Mouse (Mus musculus) lung, postnatal 36 days (tissue): ENCODE data around the gene Ergic2.

Experiments
- DNase-seq: peaks from one replicate; pipeline ENCODE4 v3.0.0; 2022; ENCODE audit warnings: mixed read lengths

Ergic2 gene

DNA sequence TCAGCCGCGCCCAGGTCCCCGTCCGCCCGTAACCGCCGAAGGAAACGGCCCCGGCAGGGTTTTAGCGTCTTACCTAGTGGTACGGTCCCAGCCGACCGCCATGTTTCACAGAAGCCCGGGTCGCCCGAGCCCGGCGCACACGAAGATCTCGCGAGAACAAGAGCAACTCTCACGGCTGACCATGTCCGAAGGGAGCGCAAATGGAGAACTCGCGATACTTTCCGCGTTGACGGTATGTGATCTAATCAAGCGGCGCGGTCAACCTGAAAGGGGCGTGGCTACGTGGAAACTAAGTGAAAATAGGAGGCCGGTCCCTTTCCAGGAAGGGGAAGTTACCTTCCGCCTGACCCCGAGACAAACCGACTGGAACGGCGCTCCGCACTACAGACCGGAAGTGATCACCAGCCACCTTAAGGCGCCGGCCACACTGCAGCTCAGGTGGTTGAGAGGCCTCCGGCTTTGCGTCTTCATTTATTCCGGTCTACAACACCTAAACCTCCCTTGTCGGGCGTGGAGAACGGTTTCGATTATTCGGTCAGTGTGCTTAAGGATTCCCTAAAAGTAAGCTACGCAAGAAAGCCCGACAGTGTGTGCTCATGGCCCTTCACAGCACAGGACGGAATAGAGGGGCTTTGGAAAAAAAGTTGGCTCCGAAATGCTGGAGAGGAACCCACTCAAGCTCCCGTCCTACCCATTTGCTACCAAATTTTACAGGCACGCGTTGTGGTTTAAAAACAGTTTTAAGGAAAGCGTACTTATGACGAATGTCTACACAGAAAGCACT is at the start of gene Ergic2:
Gene Ergic2, minus strand, starts transcription at position 478 of the 784 bp plus-strand sequence.
- DNase-seq = peak; percentile 100

DNA sequence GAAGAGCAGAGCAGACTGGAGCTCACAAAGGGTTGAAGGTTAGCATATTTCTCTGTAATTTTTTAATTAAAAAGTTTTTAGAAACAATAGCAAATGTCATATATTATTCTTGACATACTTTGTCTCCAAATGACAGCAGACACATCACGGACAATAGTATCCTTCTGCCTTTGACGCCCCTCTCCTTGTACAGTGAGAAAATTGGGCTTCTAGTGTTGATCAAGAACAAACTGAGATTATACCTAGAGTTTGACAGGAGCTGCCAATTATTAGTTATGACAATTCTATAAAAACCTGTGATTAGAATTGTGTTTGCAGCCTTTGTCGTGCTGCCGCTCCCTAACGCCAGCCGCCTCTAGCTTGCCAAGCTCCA is 48.5 kb upstream of the Ergic2 start:
- no peak for DNase-seq

DNA sequence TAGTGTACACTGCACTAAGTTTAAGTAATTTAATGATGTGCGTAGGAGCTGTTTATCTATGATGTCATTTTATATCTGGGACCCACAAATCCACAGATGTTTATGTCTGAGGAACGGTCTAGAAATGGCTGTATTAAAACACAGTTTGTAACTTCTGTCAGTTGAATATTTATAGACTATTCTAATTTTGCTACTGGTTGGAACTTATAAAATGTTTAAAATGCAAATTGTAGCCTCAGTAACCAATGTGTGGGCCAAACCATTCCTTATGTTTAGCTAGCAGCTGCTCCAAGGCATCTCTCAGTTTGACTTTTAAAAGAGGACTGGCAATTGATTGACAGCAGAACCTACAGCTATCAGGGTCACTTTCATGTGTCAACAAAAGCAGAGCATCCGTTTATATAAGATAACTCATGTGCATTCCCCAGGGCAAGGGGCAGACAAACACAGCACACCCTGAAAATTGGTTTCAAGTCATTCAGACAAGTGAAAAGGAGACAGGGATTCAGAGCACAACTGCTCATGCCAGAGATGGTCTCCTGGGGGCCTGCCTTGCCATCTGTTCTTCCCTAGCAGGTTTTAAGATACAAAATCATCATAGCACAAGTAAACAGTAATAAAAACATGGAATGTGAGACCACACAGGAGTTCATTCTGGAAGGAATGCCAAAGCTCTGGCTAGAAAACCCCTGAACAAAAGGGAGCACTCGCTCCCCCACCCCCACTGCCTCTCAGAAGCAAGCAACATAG is 48.0 kb upstream of the Ergic2 start:
- no peak for DNase-seq

DNA sequence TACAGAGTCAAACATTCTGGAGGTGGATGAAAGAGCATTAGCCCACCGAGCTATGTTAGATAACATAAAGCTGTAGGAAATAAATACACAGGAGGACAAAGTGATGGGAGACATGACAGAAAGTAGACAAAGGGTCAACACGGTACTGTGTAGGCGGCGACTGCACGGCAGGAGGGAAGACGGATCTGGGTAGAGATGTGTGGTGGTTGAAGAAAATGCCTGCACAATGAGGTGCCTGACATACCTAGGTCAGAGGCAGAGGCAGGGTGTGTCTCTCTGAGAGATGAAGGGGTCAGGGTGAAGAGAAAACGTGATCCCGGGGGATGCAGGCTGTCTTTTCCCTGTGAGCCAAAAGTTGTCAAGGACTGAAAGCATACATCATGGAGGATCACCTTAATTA is 46.9 kb upstream of the Ergic2 start:
- DNase-seq = no peak

DNA sequence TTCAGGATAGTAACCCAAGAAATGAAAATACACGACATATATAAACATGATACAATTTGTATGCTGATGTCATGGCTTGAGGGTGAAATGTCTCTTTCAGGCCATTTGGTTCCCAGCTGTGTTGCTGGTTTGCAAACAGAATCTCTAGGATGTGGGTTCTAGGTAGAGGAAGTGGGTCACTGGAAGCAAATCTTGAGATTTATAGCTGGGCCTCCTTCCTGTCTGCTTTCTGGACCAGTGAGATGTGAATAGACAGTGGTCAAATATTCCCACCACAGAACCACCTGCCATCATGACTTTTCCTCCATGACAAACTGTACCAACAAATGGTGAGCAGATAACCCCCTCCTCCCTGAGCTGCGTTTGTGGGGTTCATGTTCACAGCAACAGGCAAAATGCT is 45.6 kb upstream of the Ergic2 start:
- no peak for DNase-seq

DNA sequence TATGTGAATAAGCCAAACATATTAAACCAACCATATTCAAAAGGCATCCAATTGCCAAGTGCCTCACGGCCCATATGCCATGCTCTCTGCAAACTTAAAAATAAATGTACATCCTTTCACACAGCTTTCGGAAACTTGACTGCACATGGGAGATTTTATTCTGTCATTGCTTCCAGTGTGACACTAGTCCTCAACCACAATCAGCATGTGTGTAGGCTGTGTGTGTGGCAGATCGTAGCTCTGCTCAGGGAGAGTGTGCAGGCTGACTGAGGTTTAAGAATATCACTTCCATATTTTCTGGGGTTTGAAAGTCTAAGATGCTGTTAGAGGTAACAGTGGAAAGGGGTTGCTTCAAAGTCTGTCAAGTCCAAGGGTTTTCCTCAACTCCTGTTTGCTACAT is 43.9 kb upstream of the Ergic2 start:
- DNase-seq = no peak

DNA sequence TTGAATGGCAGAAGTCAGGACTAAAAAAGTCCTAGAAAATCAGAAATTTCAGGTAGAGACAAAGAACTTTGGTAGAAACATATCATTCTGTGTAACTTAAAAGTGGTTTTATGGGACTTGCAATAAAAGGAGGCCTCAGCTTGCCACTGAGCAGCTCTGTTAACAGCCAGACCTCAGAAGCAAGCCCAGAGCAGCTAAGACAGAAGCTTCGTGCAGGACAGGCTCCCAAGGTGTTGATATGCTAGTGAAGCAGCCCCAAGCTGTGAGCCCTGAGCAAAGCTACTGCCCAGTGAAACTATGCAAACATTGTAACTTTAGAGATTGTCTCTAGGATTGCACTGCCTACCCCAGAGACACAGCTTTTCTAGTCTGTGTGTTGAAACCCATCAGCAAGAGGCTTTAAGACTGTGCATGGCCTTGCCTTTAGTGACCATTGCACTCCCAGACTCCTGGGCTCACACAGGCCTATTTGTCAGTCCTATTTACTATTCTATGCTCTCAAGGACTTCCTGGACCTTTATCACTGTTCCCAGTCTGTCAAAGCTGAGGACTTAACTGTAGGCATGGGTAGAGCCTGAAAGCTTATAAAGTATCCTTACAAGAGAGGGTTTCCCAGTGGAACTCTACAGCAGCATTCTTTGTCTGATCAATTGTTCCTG is 43.4 kb upstream of the Ergic2 start:
- DNase-seq = no peak

DNA sequence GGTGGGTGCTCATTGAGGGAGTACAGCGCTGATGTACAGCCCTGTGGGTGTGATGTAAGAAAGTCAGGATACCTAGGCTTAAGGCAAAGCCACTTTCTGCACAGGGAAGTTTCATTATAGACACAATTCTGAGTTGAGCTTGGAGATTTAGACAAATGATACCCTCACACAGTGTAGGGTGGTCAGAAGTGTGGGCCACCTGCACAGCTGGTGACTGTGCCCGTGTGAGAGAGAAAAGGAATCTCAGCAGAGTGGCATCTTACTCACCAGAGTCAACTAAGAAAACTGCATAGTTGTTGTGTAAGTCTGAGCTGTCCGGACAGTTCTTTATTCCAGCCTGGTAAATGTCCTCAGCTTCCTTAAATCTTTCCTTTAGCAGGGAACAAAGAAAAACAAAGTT is 37.0 kb upstream of the Ergic2 start:
- DNase-seq = no peak

DNA sequence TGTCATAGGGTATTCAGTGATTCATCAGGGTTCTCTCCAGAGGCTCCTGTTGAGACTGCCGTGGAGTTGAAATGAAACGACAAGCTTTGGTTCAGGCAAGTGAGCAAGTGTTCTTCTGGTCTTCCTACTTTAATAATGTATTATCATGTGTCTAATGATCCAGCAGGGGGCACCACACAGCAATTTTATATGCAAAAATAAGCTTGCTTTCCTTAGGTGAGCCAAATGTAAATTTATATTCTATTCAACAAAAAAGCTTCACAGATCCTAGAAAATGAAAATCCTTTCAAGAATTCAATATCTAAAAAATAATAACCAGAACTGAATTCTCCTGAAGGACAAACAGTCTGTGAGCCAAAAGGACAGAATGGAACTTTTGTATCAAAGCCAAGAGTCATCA is 36.5 kb upstream of the Ergic2 start:
- peak; percentile 84 for DNase-seq

DNA sequence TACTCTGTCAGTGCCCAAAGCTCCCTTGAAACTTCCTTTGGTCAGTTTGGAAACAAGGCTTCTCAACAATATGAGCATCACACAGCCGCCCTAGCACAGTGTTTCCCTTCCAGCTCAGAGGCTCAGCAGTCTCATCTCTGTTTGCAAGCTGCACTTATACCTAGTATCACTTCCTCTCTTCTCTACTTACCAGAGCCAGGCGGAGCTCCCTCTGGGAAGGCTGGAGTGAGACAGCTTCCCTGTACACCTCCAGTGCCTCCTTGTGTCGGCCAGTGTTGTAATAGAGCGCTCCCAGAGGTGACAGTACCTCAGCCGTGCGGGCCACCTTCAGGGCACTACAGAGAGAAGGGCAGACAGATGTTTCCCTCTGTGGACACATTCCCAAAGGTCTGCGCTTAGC is 34.4 kb upstream of the Ergic2 start:
- no peak for DNase-seq

DNA sequence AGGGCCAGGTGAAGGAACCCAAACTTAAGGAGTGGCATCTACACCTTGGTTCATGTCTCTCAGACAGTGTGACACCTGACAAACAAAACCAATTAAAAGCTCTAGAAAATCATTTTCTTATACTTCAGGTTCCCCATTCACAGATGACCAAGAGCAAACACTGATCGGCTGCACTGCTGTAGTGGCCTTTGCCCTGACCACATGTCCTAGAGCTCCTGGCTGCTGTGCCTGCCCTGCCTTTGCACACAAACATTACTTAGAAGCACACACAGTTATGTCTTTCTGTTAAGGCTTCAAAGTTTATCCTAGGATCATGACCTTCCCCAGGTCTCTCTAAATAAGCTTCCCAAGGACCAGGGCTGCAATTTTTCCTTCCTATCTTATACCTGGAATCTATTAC is 32.7 kb upstream of the Ergic2 start:
- no peak for DNase-seq

DNA sequence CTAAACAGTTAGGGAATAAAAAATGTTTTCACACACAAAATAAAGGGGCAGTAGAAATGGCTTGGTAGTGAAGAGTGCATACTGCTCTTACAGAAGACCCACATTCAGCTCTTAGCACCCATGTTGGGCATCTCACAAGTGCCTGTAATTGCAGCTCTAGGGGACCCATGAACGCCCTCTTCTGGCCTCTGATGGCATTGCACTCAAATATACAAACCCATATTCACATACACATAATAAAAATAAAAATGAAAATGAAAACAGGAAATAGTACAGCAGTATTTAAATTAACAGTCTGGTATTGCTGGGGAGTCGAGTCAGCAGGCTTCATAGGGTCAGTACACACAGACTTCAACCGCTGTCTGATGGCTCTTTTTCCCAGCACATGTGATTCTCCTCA is 30.1 kb upstream of the Ergic2 start:
- DNase-seq = no peak

DNA sequence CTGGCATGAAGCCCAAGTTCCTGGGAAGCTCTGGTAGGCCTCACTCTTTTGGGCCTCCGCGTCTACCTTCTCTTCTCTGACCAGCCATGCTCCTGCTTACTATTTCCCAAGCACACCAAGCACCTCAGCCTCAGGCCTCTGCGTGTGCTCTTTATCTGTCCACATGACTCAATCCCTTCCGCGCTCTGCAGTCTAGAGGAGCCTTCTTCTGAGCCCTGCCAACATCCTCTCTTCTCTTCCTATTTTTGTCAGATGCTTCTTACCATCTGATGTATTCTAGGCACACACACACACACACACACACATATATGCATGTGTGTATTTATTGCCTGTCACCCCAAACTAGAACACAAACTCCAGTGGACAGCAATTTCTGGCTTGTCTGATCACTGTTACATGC is 29.5 kb upstream of the Ergic2 start:
- no peak for DNase-seq

DNA sequence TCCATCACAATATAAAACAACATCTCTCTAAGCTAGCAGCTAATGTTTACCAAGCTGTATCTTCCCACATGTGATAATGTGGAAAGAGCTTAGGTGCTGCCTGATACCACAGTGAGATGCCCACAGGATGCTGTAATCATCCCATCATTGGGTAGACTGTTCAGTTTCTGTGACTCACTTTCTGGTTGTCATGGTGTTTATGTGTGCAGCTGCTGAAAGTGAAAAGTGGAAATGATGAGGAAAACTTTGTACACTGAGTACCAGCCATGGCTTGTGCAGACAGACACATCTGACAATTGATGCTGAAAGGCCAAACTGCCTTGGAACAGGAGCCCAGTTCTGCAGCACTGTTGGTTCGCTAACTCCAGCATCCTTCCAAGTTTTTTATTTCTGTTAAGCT is 27.1 kb upstream of the Ergic2 start:
- DNase-seq = no peak

DNA sequence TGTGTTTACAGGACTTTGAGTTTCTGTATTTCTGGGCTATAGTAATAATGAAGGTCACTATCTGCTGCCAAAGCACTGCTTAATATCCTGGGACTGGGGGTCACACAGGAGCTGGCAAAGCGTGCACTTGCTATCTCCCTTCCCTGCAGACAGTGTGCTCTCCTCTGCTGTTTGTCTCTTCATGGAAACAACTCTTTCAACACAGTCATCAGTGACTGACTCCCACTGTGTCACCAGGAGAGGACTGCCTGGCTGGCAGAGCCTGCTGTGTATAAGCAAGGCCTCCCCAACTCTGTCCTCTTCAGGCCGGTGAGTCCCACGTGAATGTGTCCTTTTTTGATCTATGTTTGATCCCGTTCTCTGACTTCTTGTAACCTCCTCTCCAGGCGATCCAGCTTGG is 25.3 kb upstream of the Ergic2 start:
- no peak for DNase-seq

DNA sequence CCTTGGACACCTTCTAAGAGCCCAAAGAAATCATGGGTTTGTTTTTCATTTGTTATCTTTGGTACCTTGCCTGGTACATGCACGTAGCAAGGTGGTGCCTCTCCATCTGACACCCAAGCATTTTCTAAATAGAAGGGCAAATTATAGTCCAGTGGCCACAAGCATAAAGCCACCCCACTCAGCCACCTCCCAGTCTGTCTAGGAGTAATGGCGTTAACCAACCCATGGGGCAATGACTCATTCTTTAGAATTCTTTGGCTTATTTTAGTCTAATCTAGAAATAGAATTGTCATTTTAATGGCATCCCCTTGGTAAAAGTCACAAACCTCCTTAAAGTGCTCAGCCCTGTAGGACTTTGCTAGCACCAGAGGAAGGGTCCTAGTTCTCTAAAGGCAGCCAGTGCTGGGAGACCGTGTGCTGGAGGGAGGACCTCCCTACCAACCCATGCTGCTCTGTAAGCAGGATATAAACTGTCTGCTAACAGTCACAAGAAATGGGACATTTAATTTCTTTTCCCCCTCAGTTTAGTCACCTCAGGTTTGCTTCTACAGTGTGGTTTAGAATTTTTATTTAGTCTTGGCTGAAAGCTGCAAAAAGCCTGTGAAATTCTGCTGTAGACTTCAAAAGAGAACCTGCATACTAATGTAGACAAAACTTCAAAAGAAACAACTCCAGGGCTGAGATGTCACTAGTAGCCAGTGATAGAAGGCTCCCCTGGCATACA is 22.1 kb upstream of the Ergic2 start:
- no peak for DNase-seq

DNA sequence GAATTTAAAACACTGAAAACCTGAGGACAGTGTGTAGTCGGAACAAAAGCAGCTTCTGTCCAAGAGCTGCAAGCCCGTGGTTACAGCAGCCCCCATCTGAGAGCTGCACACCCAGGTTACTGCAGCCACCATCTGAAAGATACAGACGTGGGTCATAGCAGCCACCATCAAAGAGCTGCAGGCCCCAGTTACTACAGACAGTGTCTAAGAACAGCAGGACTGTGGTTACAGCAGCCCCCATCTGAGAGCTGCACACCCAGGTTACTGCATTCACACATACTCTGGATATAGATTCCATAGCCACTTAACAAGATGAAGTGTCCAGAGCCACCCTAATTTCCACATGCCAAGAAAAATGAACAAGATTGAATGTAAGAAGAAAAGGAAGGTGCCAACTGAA is 15.4 kb upstream of the Ergic2 start:
- DNase-seq = no peak

DNA sequence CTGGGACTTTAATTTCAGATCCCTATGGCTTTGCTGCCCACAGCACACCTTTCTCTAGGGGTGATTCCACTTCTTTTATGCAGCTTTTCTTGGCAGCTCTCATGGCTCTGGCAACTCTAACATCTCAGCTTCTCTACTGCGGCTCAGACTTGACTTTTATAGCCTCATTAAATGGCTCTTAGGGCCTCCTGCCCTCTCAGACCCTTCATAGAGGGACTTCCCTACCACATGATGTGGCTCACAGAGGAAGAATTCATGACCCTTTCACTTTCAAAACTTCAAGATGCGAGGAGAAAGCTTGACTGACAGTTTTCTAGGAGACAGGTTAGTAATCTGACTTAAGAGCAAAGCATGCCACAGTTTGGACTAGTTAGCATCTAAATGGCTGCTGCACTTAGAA is 10.5 kb upstream of the Ergic2 start:
- DNase-seq = no peak

DNA sequence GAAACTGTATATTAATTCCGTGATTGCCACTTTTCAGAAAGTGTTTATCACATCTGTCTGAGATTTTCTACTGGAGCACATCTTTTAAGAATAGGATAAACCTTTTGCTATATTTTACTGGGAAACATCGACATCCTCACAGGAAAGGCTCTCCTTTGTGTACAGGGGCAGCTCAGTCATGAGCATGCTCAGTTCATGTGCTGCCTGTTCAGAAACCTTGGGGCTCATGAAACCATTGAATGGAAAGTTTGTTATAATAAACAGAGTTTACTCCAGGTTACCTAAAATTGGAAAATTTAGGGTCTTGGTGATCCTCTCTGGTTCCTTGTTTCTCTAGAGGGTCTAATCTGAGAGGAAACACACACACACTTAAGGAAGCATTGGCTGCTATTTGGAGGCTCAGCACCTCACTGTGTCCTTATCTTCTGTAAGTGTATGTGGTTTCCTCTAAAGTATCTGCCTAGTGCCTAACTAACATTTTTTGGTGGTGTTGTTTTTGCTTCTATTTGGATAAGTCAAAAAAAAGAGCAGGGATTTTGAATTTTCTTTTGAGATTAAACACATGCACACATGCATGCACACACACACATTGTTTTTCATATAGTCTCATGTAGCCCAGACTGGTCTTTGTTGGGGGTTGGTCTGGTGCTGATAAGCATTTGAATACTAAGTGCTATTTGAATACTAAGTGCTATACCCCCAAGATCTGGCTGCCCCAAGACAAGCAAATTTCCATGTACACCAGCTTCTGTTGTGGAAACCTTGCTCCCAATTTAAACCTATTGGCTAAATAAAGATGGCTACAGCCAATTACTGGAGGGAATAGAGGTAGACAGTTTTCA is 6.3 kb upstream of the Ergic2 start:
- no peak for DNase-seq

DNA sequence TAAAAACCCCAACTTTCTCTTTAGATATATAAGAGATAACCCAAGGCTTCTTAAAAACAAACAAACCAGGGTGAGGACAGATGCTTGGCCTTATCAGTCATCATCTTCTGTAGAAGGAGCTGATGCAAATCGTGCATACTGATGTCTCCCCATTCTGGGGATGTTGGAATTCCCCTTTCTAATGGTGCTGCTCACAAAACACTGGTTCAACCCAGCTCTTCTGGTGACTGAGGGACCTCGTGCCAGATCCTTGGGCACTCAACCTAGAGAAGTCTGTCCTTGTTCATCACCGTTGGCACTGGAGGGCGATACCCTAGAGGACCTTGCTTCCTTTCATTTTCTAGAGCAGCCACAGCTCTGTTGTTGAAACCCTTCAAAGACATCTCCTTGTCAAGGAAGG is 4.6 kb upstream of the Ergic2 start:
- no peak for DNase-seq

DNA sequence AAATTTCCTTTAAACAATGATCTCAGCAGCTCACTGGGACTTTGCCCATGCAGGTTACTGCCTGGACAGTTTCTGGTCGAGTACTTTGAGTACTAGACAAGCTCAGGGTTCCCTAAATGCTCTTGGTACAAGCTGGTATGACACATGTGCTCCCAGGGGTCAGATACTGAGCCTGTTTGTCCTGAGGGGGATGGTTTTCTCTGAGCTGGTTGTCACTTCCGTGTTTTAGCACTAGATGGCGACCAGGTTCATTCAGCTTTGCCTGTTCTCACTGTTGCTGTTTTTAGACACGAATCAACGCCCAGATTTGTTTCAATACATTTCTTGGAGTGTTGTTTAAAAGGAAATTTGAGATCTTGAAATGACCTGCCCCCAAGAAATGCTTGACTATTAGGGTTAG is 2.6 kb upstream of the Ergic2 start:
- DNase-seq = peak; percentile 64

DNA sequence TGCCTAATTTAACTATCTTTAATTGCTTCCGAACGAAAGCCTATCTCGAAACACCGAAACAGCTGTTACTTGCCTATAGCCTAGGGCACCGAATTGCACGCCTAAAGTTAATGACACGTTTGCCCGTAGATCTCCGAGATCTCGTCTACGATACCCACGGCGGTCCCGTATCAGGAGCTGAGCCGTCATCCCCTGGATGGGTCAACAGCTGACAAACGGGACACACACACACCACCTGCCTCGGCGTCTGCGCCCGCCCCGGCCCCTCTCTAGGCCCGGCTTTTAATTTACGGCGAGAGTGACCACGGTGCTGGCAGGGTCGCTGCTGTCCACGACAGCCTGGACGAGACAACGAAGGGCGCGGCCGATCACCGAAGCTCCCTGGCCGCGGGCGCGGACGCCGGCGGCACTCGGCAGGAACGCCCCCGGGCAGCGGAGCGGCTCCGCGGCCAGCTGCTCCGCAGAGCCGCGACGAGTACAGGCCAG is 740 bp downstream of the Ergic2 start:
- DNase-seq = no peak
